ENCODE assay signal across 8 mouse cellular contexts in the genomic region with DNA sequence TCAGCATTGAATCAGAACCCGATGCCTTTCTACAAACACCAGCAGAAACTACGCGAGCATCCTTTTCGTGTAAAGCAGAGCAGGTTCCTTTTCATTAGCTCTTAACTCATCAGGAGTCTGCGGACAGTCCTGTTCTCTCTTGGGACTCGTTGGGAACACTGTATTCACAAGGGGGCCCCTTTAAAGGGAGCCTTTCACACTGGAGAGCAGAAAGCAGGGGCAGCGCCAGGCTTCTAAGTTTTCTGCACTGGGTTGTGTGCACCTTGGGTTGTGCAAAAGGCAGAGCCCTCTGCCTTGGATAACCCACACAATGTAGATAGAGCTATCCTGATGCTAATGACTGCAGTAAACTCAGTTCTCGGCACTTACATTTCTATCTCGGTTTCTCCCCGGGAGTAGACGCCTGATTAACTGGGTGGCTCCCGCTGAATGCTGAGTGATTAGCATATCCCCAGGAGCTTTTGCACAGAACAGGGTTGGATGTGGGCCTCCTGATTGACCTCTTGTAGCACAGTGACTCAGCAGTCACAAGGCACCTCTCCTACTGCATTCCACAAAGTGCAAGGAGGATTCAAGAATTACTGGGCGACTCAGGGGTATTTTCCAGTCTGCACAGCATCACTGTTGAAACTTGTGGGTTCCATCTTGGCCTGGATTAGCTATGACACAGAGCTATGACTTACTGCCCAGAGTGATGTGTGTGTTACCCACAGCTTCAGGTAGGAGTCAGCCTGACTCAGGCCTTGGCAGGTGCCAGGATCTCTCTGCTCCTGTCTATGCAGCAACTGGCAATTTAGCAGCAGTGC.
A peak's percentile ranks its signal among the peaks of the same experiment; 100 is the strongest.
DNase-seq lines count a peak whose midpoint lies in the region; ATAC-seq and TF ChIP-seq lines count a peak whose summit lies in the region.

No protein-coding gene starts in this region.

- H3K27ac ChIP-seq in lung, postnatal 0 days (ENCODE audit: low read length): no peak overlapping the region
- no peak overlapping the region for H3K27ac ChIP-seq in forebrain, embryonic 11.5 days (ENCODE audit: low read depth, low read length)
- H3K27ac ChIP-seq in hindbrain, embryonic 14.5 days: no peak overlapping the region

- WGBS in lung, postnatal 0 days: 25% methylated on average over 13 of the region's 13 CpGs
- 6% methylated on average over 13 of the region's 13 CpGs for WGBS in forebrain, embryonic 11.5 days
- 6% methylated on average over 13 of the region's 13 CpGs for WGBS in hindbrain, embryonic 14.5 days

- no peak for ATAC-seq in lung, postnatal 0 days
- ATAC-seq in forebrain, embryonic 11.5 days (replicated peaks; ENCODE audit: low FRiP score): peak; percentile 91
- ATAC-seq in hindbrain, embryonic 14.5 days (ENCODE audit: low FRiP score): peak; percentile 59; the same call in 1 of the 2 replicates
- ATAC-seq in erythroblast, adult 5-6 weeks (replicated peaks; ENCODE audit: low FRiP score, poor library complexity, severe bottlenecking): no peak
- no peak for ATAC-seq in granulocyte monocyte progenitor cell, adult 5-6 weeks (replicated peaks; ENCODE audit: poor library complexity, severe bottlenecking)

- H3K36me3 ChIP-seq in lung, postnatal 0 days (ENCODE audit: insufficient read depth, low read length): no peaks in the 10 kb centered on the region
- H3K36me3 ChIP-seq in forebrain, embryonic 11.5 days (ENCODE audit: control insufficient read depth, insufficient read depth, low read length): no peaks in the 10 kb centered on the region
- H3K36me3 ChIP-seq in hindbrain, embryonic 14.5 days (replicated peaks; ENCODE audit: control insufficient read depth, insufficient read depth): no peaks in the 10 kb centered on the region

- no peaks in the 10 kb centered on the region for H3K27me3 ChIP-seq in lung, postnatal 0 days (replicated peaks; ENCODE audit: insufficient read depth, low read length)
- no peaks in the 10 kb centered on the region for H3K27me3 ChIP-seq in forebrain, embryonic 11.5 days (ENCODE audit: control insufficient read depth, insufficient read depth, low read length)
- no peaks in the 10 kb centered on the region for H3K27me3 ChIP-seq in hindbrain, embryonic 14.5 days (ENCODE audit: control insufficient read depth, insufficient read depth, low read length)

- no peaks in the 10 kb centered on the region for H3K4me1 ChIP-seq in lung, postnatal 0 days (ENCODE audit: insufficient read depth, low read depth, low read length)
- no peaks in the 10 kb centered on the region; the same call in 1 of the 2 replicates for H3K4me1 ChIP-seq in forebrain, embryonic 11.5 days (replicated peaks; ENCODE audit: control insufficient read depth, insufficient read depth, low read length)
- 0 out of 2 replicates have a peak, but pooled peaks cover 5% of the 10 kb centered on the region for H3K4me1 ChIP-seq in hindbrain, embryonic 14.5 days (replicated peaks; ENCODE audit: control insufficient read depth, insufficient read depth, low read length)

- no peak overlapping the region for H3K9ac ChIP-seq in lung, postnatal 0 days (replicated peaks; ENCODE audit: low read depth)
- H3K9ac ChIP-seq in forebrain, embryonic 11.5 days (ENCODE audit: low read length): 0 out of 2 replicates have a peak overlapping the region, but pooled peaks have one; percentile 23
- H3K9ac ChIP-seq in hindbrain, embryonic 14.5 days: no peak overlapping the region

- no peak for TF ChIP-seq EP300 in lung, postnatal 0 days (IDR thresholded peaks at IDR 0.05)

- H3K4me3 ChIP-seq in lung, postnatal 0 days (ENCODE audit: low read depth, low read length): no peak overlapping the region
- H3K4me3 ChIP-seq in forebrain, embryonic 11.5 days (ENCODE audit: low read depth, low read length): no peak overlapping the region
- no peak overlapping the region for H3K4me3 ChIP-seq in hindbrain, embryonic 14.5 days (replicated peaks; ENCODE audit: low read length)

- H3K9me3 ChIP-seq in lung, postnatal 0 days (ENCODE audit: low read length): no peaks in the 10 kb centered on the region
- no peaks in the 10 kb centered on the region for H3K9me3 ChIP-seq in forebrain, embryonic 11.5 days (ENCODE audit: control insufficient read depth, low read length)
- H3K9me3 ChIP-seq in hindbrain, embryonic 14.5 days (ENCODE audit: control insufficient read depth, low read length): no peaks in the 10 kb centered on the region

- TF ChIP-seq CTCF in lung, postnatal 0 days (IDR thresholded peaks at IDR 0.05): no peak

- no peak overlapping the region for H3K4me2 ChIP-seq in lung, postnatal 0 days (replicated peaks; ENCODE audit: low read depth, low read length)
- H3K4me2 ChIP-seq in forebrain, embryonic 11.5 days (ENCODE audit: low read depth, low read length, severe bottlenecking): peak overlapping the region; percentile 27; the same call in 1 of the 2 replicates
- peak overlapping the region; percentile 21 for H3K4me2 ChIP-seq in hindbrain, embryonic 14.5 days (replicated peaks)

- DNase-seq in lung, postnatal 0 days (ENCODE audit: low spot score): peak; percentile 29
- no peak for DNase-seq in lung, postnatal 4 days
- DNase-seq in forebrain, embryonic 11.5 days (ENCODE audit: low spot score): peak; percentile 58
- no peak for DNase-seq in hindbrain, embryonic 14.5 days (ENCODE audit: low spot score)
- peak; percentile 41 for DNase-seq in mesoderm, embryonic 11.5 days (ENCODE audit: low read depth, low spot score)
- DNase-seq in layer of hippocampus, adult 9-10 months (ENCODE audit: low spot score): no peak

Comparison
In these comparisons a context has a peak if more than half of its experiments do, and no peak if none do; other contexts are left out.
1. DNase-seq: peak in lung, postnatal 0 days (single experiment), forebrain, embryonic 11.5 days (single experiment) and mesoderm, embryonic 11.5 days (single experiment); none in lung, postnatal 4 days (0 of 2), hindbrain, embryonic 14.5 days (single experiment) and layer of hippocampus, adult 9-10 months (single experiment).
2. ATAC-seq: peak in forebrain, embryonic 11.5 days (single experiment) and hindbrain, embryonic 14.5 days (single experiment); none in lung, postnatal 0 days (single experiment), erythroblast, adult 5-6 weeks (single experiment) and granulocyte monocyte progenitor cell, adult 5-6 weeks (single experiment).